ENCODE assay signal across 16 mouse cellular contexts in the genomic region with DNA sequence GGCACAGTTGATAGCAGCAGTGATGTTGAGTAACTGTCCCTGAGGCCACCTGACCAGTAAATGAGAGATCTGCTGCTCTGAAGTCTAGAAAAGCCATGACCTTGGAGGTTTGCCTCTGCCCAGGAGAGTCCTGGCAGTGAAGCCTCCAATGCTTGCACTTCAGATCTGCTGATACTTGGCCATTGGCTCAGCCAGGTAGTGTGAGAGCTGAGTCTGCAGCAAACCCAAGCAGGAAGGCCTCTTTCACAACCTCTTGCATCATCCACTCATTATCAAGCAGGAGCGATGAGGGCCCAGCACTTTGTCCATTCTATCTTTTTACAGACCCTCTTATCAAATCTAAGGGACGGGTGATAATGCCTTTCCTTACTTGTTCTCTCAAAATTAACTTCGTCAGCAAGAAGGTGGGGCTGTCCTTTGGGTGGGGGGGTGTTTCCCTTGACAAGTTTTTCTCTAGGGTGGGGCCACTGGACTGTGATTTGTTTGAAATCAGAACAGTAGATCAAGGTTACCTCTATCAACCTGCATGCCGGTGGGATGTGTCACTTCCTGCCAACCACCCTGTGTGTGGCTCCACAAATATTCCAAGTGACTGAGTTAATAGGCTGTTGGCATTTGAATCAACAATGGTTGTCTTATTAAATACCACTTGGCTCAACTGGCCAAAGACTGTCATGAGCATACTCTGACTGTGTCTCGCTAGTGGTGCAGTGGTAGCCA. TPM values are rescaled to one million over a fixed set of nuclear protein-coding genes. Genes with fewer than 3 reads are reported as not detected.
DNase-seq lines count a peak whose midpoint lies in the region; ATAC-seq and TF ChIP-seq lines count a peak whose summit lies in the region.
"Had no signal": no experiment of that assay in that cellular context is flagged by ENCODE, and none has a peak within 500 bp of the region (broad histone marks: within the 10 kb centered on the region; RNA-seq: fewer than 3 reads in every experiment).

No protein-coding gene starts in this region.

- H3K36me3 ChIP-seq in liver, embryonic 15.5 days (replicated peaks), result peaks cover 14% of the 10 kb centered on the region
- H3K36me3 ChIP-seq: embryonic facial prominence, embryonic 10.5 days; hindbrain, embryonic 10.5 days; midbrain, embryonic 10.5 days had no signal

- 0 out of 2 replicates have a peak overlapping the region, but pooled peaks have one; percentile 25 for H3K4me2 ChIP-seq in liver, embryonic 15.5 days

- TF ChIP-seq POLR2A in bone marrow, adult 2 months (IDR thresholded peaks at IDR 0.05; ENCODE audit: borderline replicate concordance, control insufficient read depth, low read depth, low read length), result no peak

- H3K27ac ChIP-seq in bone marrow, adult 2 months (ENCODE audit: control insufficient read depth, insufficient read depth, low read depth, low read length, poor library complexity), result peak overlapping the region; percentile 20; the same call in 1 of the 2 replicates
- H3K27ac ChIP-seq in liver, embryonic 15.5 days (replicated peaks), result peak overlapping the region; percentile 71
- H3K27ac ChIP-seq: embryonic facial prominence, embryonic 10.5 days; hindbrain, embryonic 10.5 days; midbrain, embryonic 10.5 days had no signal

- H3K4me3 ChIP-seq in bone marrow, adult 2 months (replicated peaks; ENCODE audit: control insufficient read depth, low read depth, low read length), result no peak overlapping the region
- no peak overlapping the region for H3K4me3 ChIP-seq in liver, embryonic 15.5 days (replicated peaks)
- H3K4me3 ChIP-seq: embryonic facial prominence, embryonic 10.5 days; hindbrain, embryonic 10.5 days; midbrain, embryonic 10.5 days had no signal

- WGBS in bone marrow, adult 2 months, result 47% methylated on average over 5 of the region's 5 CpGs
- 30% methylated on average over 5 of the region's 5 CpGs for WGBS in liver, embryonic 15.5 days (ENCODE audit: insufficient replicate concordance)

- H3K4me1 ChIP-seq in bone marrow, adult 2 months (ENCODE audit: control insufficient read depth, insufficient read depth, low read length), result peaks cover 9% of the 10 kb centered on the region
- H3K4me1 ChIP-seq in liver, embryonic 15.5 days (replicated peaks), result peaks cover 90% of the 10 kb centered on the region

- no peak for TF ChIP-seq CTCF in bone marrow, adult 2 months (IDR thresholded peaks at IDR 0.05; ENCODE audit: control insufficient read depth, insufficient read depth, low read length)

- no peak overlapping the region for H3K9ac ChIP-seq in liver, embryonic 15.5 days

- H3K9me3 ChIP-seq in liver, embryonic 15.5 days (replicated peaks), result no peaks in the 10 kb centered on the region
- H3K9me3 ChIP-seq: embryonic facial prominence, embryonic 10.5 days; hindbrain, embryonic 10.5 days; midbrain, embryonic 10.5 days had no signal

- peak; percentile 13; the same call in 1 of the 2 replicates for ATAC-seq in liver, embryonic 15.5 days (ENCODE audit: insufficient read depth)
- peak; percentile 19 for ATAC-seq in megakaryocyte progenitor cell, adult 5-6 weeks (replicated peaks; ENCODE audit: poor library complexity)
- ATAC-seq: forebrain, embryonic 14.5 days had no signal

- no peaks in the 10 kb centered on the region for H3K27me3 ChIP-seq in liver, embryonic 15.5 days

- DNase-seq in adrenal gland, adult 2 months, result peak; percentile 67
- DNase-seq in adrenal gland, adult 18-20 months (ENCODE audit: low spot score in 2 of 2), result no peak
- DNase-seq in cerebellum, adult 18-20 months, result no peak
- no peak for DNase-seq in left cerebral cortex, adult 18-20 months (ENCODE audit: low spot score in 2 of 2)
- DNase-seq in spleen, postnatal 36 days (ENCODE audit: low spot score in 2 of 2), result no peak
- DNase-seq: kidney, postnatal 10 days; right cerebral cortex, postnatal 14 days; thymus, postnatal 14 days had no signal

RNA-seq across cellular contexts. Expression of gene Acsl5, which starts 6.1 kb away (rescaled TPM):
- total RNA-seq in adrenal gland, adult 2 months (2021), result 100 to 1,000 TPM in 1 of 2 experiments, 10 to 100 TPM in 1; 86.1 to 324 TPM
- polyA plus RNA-seq in adrenal gland, adult 2 months (2012; rRNA removed), result 7.4 and 10.4 TPM in 2 replicates
- total RNA-seq in adrenal gland, adult 18-20 months (2021), result 100 to 1,000 TPM; 265 to 297 TPM
- 58.1 and 82.2 TPM in 2 replicates for polyA plus RNA-seq in bone marrow, adult 2 months (2011; ENCODE audit: insufficient read depth, insufficient read length, low replicate concordance, missing spikeins)
- polyA plus RNA-seq in liver, embryonic 15.5 days (2015; fragmentation: Nextera tagmentation; extraction: Ambion mirVana), result 154 and 157 TPM in 2 replicates
- 115 and 141 TPM in 2 replicates for total RNA-seq in megakaryocyte progenitor cell, adult 5-6 weeks (2015)
- total RNA-seq in megakaryocyte progenitor cell, adult 5-6 weeks (2017), result 114 and 115 TPM in 2 replicates
- total RNA-seq in left cerebral cortex, adult 18-20 months (2021), result 10 to 100 TPM; 56.8 to 67.2 TPM

RNA-seq across cellular contexts. Expression of gene Gucy2g, which starts 16.8 kb away (rescaled TPM):
- total RNA-seq in adrenal gland, adult 2 months (2021), result not detected
- 0.03 TPM in 1 of 2 replicates, not detected in the other for polyA plus RNA-seq in adrenal gland, adult 2 months (2012; rRNA removed)
- not detected for total RNA-seq in adrenal gland, adult 18-20 months (2021)
- not detected in 2 replicates for polyA plus RNA-seq in bone marrow, adult 2 months (2011; ENCODE audit: insufficient read depth, insufficient read length, low replicate concordance, missing spikeins)
- not detected in 2 replicates for polyA plus RNA-seq in liver, embryonic 15.5 days (2015; fragmentation: Nextera tagmentation; extraction: Ambion mirVana)
- total RNA-seq in megakaryocyte progenitor cell, adult 5-6 weeks (2015), result not detected in 2 replicates
- not detected in 2 replicates for total RNA-seq in megakaryocyte progenitor cell, adult 5-6 weeks (2017)
- total RNA-seq in left cerebral cortex, adult 18-20 months (2021), result 1 to 10 TPM; 2.8 to 3.7 TPM
- total RNA-seq: heart, adult 8-10 months had no signal
- polyA plus RNA-seq: embryonic facial prominence, embryonic 10.5 days; hindbrain, embryonic 10.5 days; midbrain, embryonic 10.5 days had no signal

RNA-seq across cellular contexts. Expression of gene Zdhhc6, which starts 58.0 kb away (rescaled TPM):
- total RNA-seq in adrenal gland, adult 2 months (2021), result 10 to 100 TPM; 38.0 to 41.9 TPM
- 5.2 and 6.1 TPM in 2 replicates for polyA plus RNA-seq in adrenal gland, adult 2 months (2012; rRNA removed)
- total RNA-seq in adrenal gland, adult 18-20 months (2021), result 10 to 100 TPM; 36.4 to 37.1 TPM
- polyA plus RNA-seq in bone marrow, adult 2 months (2011; ENCODE audit: insufficient read depth, insufficient read length, low replicate concordance, missing spikeins), result 17.5 and 19.6 TPM in 2 replicates
- polyA plus RNA-seq in liver, embryonic 15.5 days (2015; fragmentation: Nextera tagmentation; extraction: Ambion mirVana), result 49.0 and 51.4 TPM in 2 replicates
- total RNA-seq in megakaryocyte progenitor cell, adult 5-6 weeks (2015), result 50.1 and 69.2 TPM in 2 replicates
- total RNA-seq in megakaryocyte progenitor cell, adult 5-6 weeks (2017), result 58.0 and 64.9 TPM in 2 replicates
- 10 to 100 TPM; 27.4 to 27.8 TPM for total RNA-seq in left cerebral cortex, adult 18-20 months (2021)

RNA-seq across cellular contexts. Expression of gene Vti1a, which starts 58.3 kb away (rescaled TPM):
- total RNA-seq in adrenal gland, adult 2 months (2021), result 10 to 100 TPM; 34.2 to 39.6 TPM
- polyA plus RNA-seq in adrenal gland, adult 2 months (2012; rRNA removed), result 12.7 and 13.4 TPM in 2 replicates
- total RNA-seq in adrenal gland, adult 18-20 months (2021), result 10 to 100 TPM; 30.2 to 33.6 TPM
- 11.2 and 11.4 TPM in 2 replicates for polyA plus RNA-seq in bone marrow, adult 2 months (2011; ENCODE audit: insufficient read depth, insufficient read length, low replicate concordance, missing spikeins)
- polyA plus RNA-seq in liver, embryonic 15.5 days (2015; fragmentation: Nextera tagmentation; extraction: Ambion mirVana), result 13.6 and 13.7 TPM in 2 replicates
- 25.0 and 25.2 TPM in 2 replicates for total RNA-seq in megakaryocyte progenitor cell, adult 5-6 weeks (2015)
- total RNA-seq in megakaryocyte progenitor cell, adult 5-6 weeks (2017), result 34.2 and 45.6 TPM in 2 replicates
- total RNA-seq in left cerebral cortex, adult 18-20 months (2021), result 10 to 100 TPM; 63.5 to 68.1 TPM
